Mouse (Mus musculus) heart, postnatal 0 days (tissue): ENCODE measurements at regions not wholly inside any gene's neighbourhood (a gene's known extent, or its start where the extent isn't known, plus 50 kb on each side); places are given as distances from the start of the nearest gene placed in this dataset.

Source experiments
- ATAC-seq: fragments of 200-750 bp; cut with Nextera tagmentation; 2 replicates; pipeline ENCODE4 v1.8.0; 2017; ENCODE audit warnings: low read depth, moderate number of reproducible peaks, moderate library complexity; ENCODE audit not compliant: insufficient read depth
- DNase-seq: peaks from one replicate; pipeline ENCODE4 v3.0.0-alpha.2; 2016; ENCODE audit warnings: low spot score
- H3K27ac ChIP-seq: fragments of 300-500 bp; sonication (generic); 2 replicates; pipeline ENCODE4 v1.5.1; 2014; ENCODE audit warnings: low read depth, mild to moderate bottlenecking
- H3K27me3 ChIP-seq: fragments of 300-500 bp; sonication (generic); 2 replicates; pipeline ENCODE4 v1.6.1; 2014; ENCODE audit warnings: low read length, mixed read lengths; ENCODE audit not compliant: control insufficient read depth, insufficient read depth
- H3K36me3 ChIP-seq: fragments of 300-500 bp; sonication (generic); replicated peaks from 2 replicates; pipeline ENCODE4 v1.6.1; 2014; ENCODE audit warnings: low read length, mixed read lengths; ENCODE audit not compliant: control insufficient read depth, insufficient read depth
- H3K4me1 ChIP-seq: fragments of 300-500 bp; sonication (generic); 2 replicates; pipeline ENCODE4 v1.6.1; 2014; ENCODE audit warnings: antibody characterized with exemption; ENCODE audit not compliant: control insufficient read depth, insufficient read depth
- H3K4me2 ChIP-seq: fragments of 300-500 bp; sonication (generic); 2 replicates; pipeline ENCODE4 v1.6.1; 2014; ENCODE audit warnings: low read depth, mild to moderate bottlenecking, low read length, moderate library complexity
- H3K4me3 ChIP-seq: fragments of 300-500 bp; sonication (generic); 2 replicates; pipeline ENCODE4 v1.5.1; 2014; ENCODE audit warnings: low read depth, low read length
- H3K9ac ChIP-seq: fragments of 300-500 bp; sonication (generic); replicated peaks from 2 replicates; pipeline ENCODE4 v1.6.1; 2014; ENCODE audit warnings: low read depth, low read length, mixed read lengths
- H3K9me3 ChIP-seq: fragments of 300-500 bp; sonication (generic); replicated peaks from 2 replicates; pipeline ENCODE4 v1.6.1; 2016; ENCODE audit warnings: low read length; ENCODE audit not compliant: control insufficient read depth
- CTCF ChIP-seq: IDR thresholded peaks from 2 replicates; pipeline ENCODE4 v1.5.1; 2016; ENCODE audit warnings: antibody characterized with exemption, control low read depth, low read depth
- EP300 ChIP-seq: IDR thresholded peaks from 2 replicates; pipeline ENCODE4 v1.6.1; 2016; ENCODE audit warnings: antibody characterized with exemption, low read depth
- WGBS: fragments of 180-500 bp; shearing (Covaris S2); extraction: QIAGEN DNeasy Blood & Tissue Kit; methylation state at CpG from one replicate; pipeline ENCODE4 v1.1.7; 2014; 5-methylcytosine and 5-hydroxymethylcytosine counted together

DNA sequence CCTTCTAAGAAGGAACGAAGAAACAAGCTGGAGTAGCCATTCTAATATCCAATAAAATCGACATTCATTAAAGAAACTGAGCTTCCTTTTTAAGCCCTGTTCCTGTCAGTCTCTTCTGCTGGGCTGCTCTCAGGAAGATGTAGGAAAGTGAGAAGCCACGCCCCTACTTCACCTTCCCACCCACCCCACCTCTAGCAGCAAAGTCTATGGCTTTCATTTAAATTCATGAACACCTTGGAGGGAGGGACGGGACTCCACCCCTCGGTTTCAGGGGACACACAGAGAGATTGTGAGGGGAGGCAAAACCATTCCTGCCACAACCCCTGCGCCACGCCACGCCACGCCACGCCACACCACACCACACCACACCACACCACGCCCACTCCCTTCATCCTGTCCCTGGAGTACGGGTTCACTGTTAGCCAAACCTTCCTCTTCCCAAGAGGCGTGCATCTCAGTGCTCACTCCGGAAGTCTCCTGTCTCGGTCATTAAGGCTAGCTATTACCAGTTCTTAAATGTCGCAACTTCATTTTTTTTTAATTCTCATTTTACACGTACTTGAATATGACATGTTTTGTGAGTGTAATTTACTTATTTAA, 132.0 kb upstream of the Mkln1 start:
- WGBS = 71% methylated on average over 17 of the region's 17 CpGs
- DNase-seq (no peak), ATAC-seq (no peak)
- H3K9me3 ChIP-seq = no peaks in the 10 kb centered on the region
- TF ChIP-seq EP300 (no peak), CTCF (no peak)
- H3K27ac ChIP-seq = no peak overlapping the region
- no peak overlapping the region for H3K4me2 ChIP-seq
- no peak overlapping the region for H3K4me3 ChIP-seq
- H3K9ac ChIP-seq = no peak overlapping the region
- H3K4me1 ChIP-seq = no peaks in the 10 kb centered on the region
- no peaks in the 10 kb centered on the region for H3K36me3 ChIP-seq
- H3K27me3 ChIP-seq = no peaks in the 10 kb centered on the region

DNA sequence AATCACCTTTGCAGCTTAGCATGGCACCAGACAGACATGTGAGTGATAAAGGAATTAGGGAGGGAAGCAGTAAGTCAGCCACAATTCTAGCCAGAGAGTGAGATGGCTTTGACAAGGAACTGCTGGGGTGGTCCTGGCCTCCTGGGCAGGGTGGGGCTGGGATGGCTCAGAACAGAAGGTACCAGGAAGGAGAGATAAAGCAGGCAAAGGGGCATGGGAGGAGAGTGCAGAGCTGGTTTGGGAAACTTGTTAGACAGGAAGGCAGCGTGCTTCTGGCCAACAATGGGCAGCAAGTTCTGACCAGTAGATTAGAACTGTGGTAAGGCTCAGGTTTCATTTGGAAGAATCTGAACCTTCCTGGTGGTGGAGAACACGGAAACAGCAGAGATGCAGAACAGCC, 130.5 kb upstream of the Mkln1 start:
- no peak overlapping the region for H3K9ac ChIP-seq
- H3K4me3 ChIP-seq = no peak overlapping the region
- no peak overlapping the region for H3K27ac ChIP-seq
- H3K9me3 ChIP-seq = no peaks in the 10 kb centered on the region
- DNase-seq = no peak
- no peaks in the 10 kb centered on the region for H3K36me3 ChIP-seq
- H3K4me1 ChIP-seq = no peaks in the 10 kb centered on the region
- no peak overlapping the region for H3K4me2 ChIP-seq
- TF ChIP-seq EP300 = no peak
- no peak for TF ChIP-seq CTCF
- WGBS = 60% methylated on average over 2 of the region's 2 CpGs
- H3K27me3 ChIP-seq = no peaks in the 10 kb centered on the region
- no peak for ATAC-seq

DNA sequence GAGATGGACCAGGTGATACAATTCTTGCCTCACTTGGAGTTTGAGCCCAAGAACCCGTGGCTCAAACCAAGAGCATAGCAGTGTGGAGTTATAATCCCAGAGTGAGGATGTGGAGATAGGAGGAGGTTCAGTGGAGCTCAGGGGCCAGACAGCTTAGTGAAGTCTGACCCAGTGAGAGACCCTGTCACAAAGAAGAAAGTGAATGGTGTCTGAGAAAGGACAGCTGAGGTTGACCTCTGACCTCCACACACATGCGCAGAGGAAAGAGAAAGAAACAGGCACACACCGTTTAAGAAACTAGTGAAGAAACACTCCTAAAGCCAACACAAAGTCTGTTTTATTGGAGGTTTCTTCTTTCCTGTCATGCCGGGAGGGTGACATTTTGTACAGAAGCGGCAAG, 124.7 kb upstream of the Mkln1 start:
- no peaks in the 10 kb centered on the region for H3K9me3 ChIP-seq
- no peaks in the 10 kb centered on the region for H3K4me1 ChIP-seq
- TF ChIP-seq CTCF (no peak), EP300 (no peak)
- H3K36me3 ChIP-seq = no peaks in the 10 kb centered on the region
- no peak overlapping the region for H3K27ac ChIP-seq
- no peak overlapping the region for H3K9ac ChIP-seq
- H3K4me2 ChIP-seq = no peak overlapping the region
- whole genome bisulfite sequencing = 65% methylated on average over 5 of the region's 5 CpGs
- H3K27me3 ChIP-seq = 0 out of 2 replicates have a peak, but pooled peaks cover 5% of the 10 kb centered on the region
- no peak for DNase-seq
- no peak for ATAC-seq
- H3K4me3 ChIP-seq = no peak overlapping the region

DNA sequence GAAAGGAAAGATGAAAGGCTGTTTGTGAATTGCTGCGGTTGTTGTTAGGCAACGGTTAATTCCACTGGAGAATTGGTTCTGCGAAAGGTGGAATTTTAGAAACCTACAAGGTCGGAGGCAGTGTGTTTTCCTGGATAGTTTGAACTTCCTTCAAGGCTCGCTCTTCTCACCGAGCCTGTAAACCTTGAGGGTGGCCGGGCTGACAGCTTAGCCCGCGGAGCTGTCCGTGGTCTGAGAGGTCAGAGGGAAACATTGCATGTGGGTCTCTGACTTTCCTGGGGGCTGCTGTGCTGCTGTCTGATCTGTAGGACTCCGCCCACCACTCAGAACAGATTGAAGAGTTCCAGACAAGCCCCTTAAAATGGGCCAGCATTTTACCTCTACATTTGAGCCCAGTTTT, 124.3 kb upstream of the Mkln1 start:
- Histone ChIP-seq H3K9me3 (no peaks in the 10 kb centered on the region), H3K4me1 (no peaks in the 10 kb centered on the region), H3K9ac (no peak overlapping the region), H3K4me3 (no peak overlapping the region), H3K27ac (no peak overlapping the region), H3K27me3 (0 out of 2 replicates have a peak, but pooled peaks cover 5% of the 10 kb centered on the region), H3K36me3 (no peaks in the 10 kb centered on the region), H3K4me2 (no peak overlapping the region)
- DNase-seq (no peak), ATAC-seq (no peak)
- WGBS = 18% methylated on average over 11 of the region's 11 CpGs
- TF ChIP-seq EP300 (no peak), CTCF (no peak)

DNA sequence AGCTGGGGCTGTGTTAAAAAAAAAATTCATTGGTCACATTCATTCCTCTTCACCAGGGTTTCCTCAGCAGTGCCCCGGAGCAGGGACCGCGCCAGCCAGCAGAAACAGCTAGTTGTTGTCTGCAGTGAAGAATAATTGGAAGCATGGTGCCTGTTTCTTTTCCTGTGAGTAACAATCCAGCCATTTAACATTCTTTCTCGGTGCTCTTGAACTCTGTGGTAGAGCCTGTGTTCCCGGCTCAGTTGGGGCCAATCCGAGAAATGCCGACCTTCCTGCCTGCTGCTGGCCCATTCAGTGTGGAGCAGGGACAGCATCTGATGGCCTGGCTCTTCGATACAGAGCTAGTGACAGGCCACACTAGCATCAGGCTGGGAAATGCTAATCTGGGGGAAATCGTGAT, 120.7 kb upstream of the Mkln1 start:
- ATAC-seq (no peak), DNase-seq (no peak)
- Histone ChIP-seq H3K4me2 (no peak overlapping the region), H3K36me3 (no peaks in the 10 kb centered on the region), H3K27ac (no peak overlapping the region), H3K9me3 (no peaks in the 10 kb centered on the region), H3K4me3 (no peak overlapping the region), H3K9ac (no peak overlapping the region), H3K27me3 (0 out of 2 replicates have a peak, but pooled peaks cover 5% of the 10 kb centered on the region), H3K4me1 (peaks cover 6% of the 10 kb centered on the region; the same call in 1 of the 2 replicates)
- no peak for TF ChIP-seq EP300
- no peak for TF ChIP-seq CTCF
- WGBS = 72% methylated on average over 9 of the region's 9 CpGs

DNA sequence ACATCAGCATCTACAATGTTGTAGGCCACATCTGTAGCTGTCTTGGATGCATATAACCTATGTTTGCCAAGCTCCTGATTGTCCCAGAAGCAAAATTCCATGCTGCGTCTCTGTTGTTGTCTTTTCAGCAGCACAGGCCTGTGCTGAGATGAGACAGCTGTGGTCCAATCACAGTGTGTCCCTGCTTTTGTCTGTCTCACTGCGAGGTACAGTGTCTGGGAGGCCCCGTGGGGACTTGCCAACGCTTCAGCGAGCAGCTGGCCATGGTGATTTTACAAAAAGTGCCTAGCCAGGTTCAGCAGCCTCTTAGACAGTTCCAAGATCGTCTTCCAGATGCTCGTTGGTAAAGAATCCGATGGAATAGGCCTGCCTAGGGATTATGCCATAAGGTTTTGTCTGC, 114.6 kb upstream of the Mkln1 start:
- Histone ChIP-seq H3K9ac (no peak overlapping the region), H3K4me2 (no peak overlapping the region), H3K4me3 (no peak overlapping the region), H3K4me1 (peaks cover 6% of the 10 kb centered on the region; the same call in 1 of the 2 replicates), H3K36me3 (no peaks in the 10 kb centered on the region), H3K27ac (no peak overlapping the region), H3K9me3 (no peaks in the 10 kb centered on the region), H3K27me3 (no peaks in the 10 kb centered on the region)
- WGBS = 52% methylated on average over 8 of the region's 8 CpGs
- no peak for DNase-seq
- TF ChIP-seq EP300 (no peak), CTCF (no peak)
- ATAC-seq = no peak
